Mouse (Mus musculus): ENCODE measurements around the gene March8. TPM values are rescaled to one million over a fixed set of nuclear protein-coding genes. Genes with fewer than 3 reads are reported as not detected.

March8 gene
- polyA plus RNA-seq, 1 experiment = 38.8 TPM

DNA sequence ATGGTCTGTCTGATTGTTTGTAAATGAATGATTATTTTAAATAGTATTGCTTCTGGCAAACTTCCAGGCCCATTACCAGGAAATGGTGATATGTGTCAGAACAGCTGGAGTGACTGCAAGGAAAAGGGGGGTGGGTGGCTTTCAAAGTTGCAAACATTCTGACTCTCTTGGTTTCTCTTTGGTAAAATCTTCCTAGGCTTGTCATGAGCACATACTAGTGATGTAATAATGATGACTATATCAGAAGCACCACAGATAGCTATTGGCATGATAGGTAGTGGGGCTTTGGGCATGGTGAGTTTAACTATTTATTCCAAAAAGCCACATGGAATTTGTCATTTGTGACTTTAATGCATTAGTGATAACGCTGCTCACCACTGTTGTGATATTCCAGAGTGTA is 36.3 kb downstream of the March8 start:
- Histone ChIP-seq H3K79me2 (ENCODE audit: control insufficient read depth, insufficient read depth) (peaks cover 26% of the 10 kb centered on the region), H3K4me3 (no peak overlapping the region), H3ac (ENCODE audit: control insufficient read depth, insufficient read length) (no peak overlapping the region), H3K36me3 (ENCODE audit: control insufficient read depth, insufficient read depth) (no peaks in the 10 kb centered on the region), H3K27me3 (ENCODE audit: control insufficient read depth, insufficient read depth, insufficient read length) (no peaks in the 10 kb centered on the region), H3K4me2 (ENCODE audit: low read depth) (peak overlapping the region; percentile 2)
- TF ChIP-seq TCF12 (IDR thresholded peaks at IDR 0.05; ENCODE audit: insufficient read depth, poor library complexity, severe bottlenecking) (no peak), MAX (IDR thresholded peaks at IDR 0.05; ENCODE audit: low read depth) (no peak), MYOG (IDR thresholded peaks at IDR 0.05; ENCODE audit: control insufficient read depth in 1 of 3, insufficient read depth in 1 of 3, insufficient read length in 2 of 3, low read depth in 2 of 3) (no peak), POLR2A (IDR thresholded peaks at IDR 0.05; ENCODE audit: insufficient read length, low read depth) (no peak), SRF (IDR thresholded peaks at IDR 0.05; ENCODE audit: control insufficient read depth, insufficient read length, low read depth) (no peak), MYOD1 (IDR thresholded peaks at IDR 0.05; ENCODE audit: control insufficient read depth in 1 of 3, insufficient read length in 2 of 3, low read depth in 2 of 3) (no peak)

DNA sequence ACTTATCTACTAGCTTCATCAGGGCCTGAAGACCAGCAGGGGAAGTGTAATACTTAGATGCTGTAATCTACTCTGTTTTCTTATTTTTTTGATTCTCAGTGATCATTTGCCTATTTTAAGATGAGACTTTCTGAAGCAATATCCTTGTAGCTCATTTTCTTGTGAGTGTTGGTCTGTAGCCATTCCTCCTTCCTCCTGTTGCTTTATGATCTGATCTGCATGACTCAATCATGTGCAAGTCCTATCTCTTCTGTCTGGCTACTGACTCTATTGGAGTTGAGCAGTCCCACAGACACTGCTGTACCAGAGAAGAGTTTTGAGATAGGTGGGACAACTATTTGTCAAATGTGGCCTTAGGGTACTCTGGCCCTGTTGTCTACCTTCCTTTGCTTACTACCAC is 36.8 kb downstream of the March8 start:
- Histone ChIP-seq H3K4me3 (no peak overlapping the region), H3K4me2 (ENCODE audit: low read depth) (no peak overlapping the region), H3K27me3 (ENCODE audit: control insufficient read depth, insufficient read depth, insufficient read length) (no peaks in the 10 kb centered on the region), H3K79me2 (ENCODE audit: control insufficient read depth, insufficient read depth) (peaks cover 27% of the 10 kb centered on the region), H3K36me3 (ENCODE audit: control insufficient read depth, insufficient read depth) (no peaks in the 10 kb centered on the region), H3ac (ENCODE audit: control insufficient read depth, insufficient read length) (no peak overlapping the region)
- no peak for TF ChIP-seq POLR2A (IDR thresholded peaks at IDR 0.05; ENCODE audit: insufficient read length, low read depth)
- no peak for TF ChIP-seq MAX (IDR thresholded peaks at IDR 0.05; ENCODE audit: low read depth)
- no peak for TF ChIP-seq MYOD1 (IDR thresholded peaks at IDR 0.05; ENCODE audit: control insufficient read depth in 1 of 3, insufficient read length in 2 of 3, low read depth in 2 of 3)
- TF ChIP-seq SRF (IDR thresholded peaks at IDR 0.05; ENCODE audit: control insufficient read depth, insufficient read length, low read depth) = no peak
- peak; percentile 96 for TF ChIP-seq CEBPB (IDR thresholded peaks at IDR 0.05; ENCODE audit: insufficient read depth, poor library complexity, severe bottlenecking)
- TF ChIP-seq POLR2AphosphoS2 (IDR thresholded peaks at IDR 0.05; ENCODE audit: insufficient read length, low read depth) = no peak

DNA sequence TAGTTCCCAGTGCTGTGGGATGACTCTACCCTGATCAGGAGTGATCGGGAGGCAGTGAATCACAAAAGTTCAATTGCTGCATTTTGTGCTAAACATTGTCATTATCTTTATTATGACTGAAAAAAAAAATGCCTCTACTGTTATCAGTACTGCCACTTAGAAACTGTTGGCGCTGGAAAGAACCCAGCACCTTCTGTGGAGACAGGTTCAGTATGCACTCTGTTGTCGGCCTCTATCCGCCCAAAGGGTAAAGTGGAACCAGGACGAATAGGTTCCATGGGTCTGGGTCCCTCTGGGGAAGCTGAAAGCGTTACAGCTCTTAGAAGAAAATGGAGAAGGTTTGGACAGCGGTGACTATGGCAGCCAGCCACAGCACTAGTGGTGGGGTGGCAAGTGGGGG is 41.1 kb downstream of the March8 start:
- Histone ChIP-seq H3K4me2 (ENCODE audit: low read depth) (no peak overlapping the region), H3K4me3 (no peak overlapping the region), H3K27me3 (ENCODE audit: control insufficient read depth, insufficient read depth, insufficient read length) (no peaks in the 10 kb centered on the region), H3K36me3 (ENCODE audit: control insufficient read depth, insufficient read depth) (no peaks in the 10 kb centered on the region), H3K79me2 (ENCODE audit: control insufficient read depth, insufficient read depth) (peaks cover 17% of the 10 kb centered on the region), H3ac (ENCODE audit: control insufficient read depth, insufficient read length) (no peak overlapping the region)
- TF ChIP-seq MYOG (IDR thresholded peaks at IDR 0.05; ENCODE audit: control insufficient read depth in 1 of 3, insufficient read depth in 1 of 3, insufficient read length in 2 of 3, low read depth in 2 of 3) (no peak), USF1 (IDR thresholded peaks at IDR 0.05; ENCODE audit: low read depth) (no peak), POLR2A (IDR thresholded peaks at IDR 0.05; ENCODE audit: insufficient read length, low read depth) (no peak), POLR2AphosphoS2 (IDR thresholded peaks at IDR 0.05; ENCODE audit: insufficient read length, low read depth) (no peak), SRF (IDR thresholded peaks at IDR 0.05; ENCODE audit: control insufficient read depth, insufficient read length, low read depth) (no peak), REST (IDR thresholded peaks at IDR 0.05; ENCODE audit: insufficient read depth, insufficient read length) (no peak), TCF12 (IDR thresholded peaks at IDR 0.05; ENCODE audit: insufficient read depth, poor library complexity, severe bottlenecking) (no peak), MAX (IDR thresholded peaks at IDR 0.05; ENCODE audit: low read depth) (no peak), MYOD1 (IDR thresholded peaks at IDR 0.05; ENCODE audit: control insufficient read depth in 1 of 3, insufficient read length in 2 of 3, low read depth in 2 of 3) (no peak), E2F4 (IDR thresholded peaks at IDR 0.05; ENCODE audit: insufficient read depth) (no peak), TCF3 (IDR thresholded peaks at IDR 0.05; ENCODE audit: insufficient read length, low read depth) (no peak), CEBPB (IDR thresholded peaks at IDR 0.05; ENCODE audit: insufficient read depth, poor library complexity, severe bottlenecking) (no peak)

DNA sequence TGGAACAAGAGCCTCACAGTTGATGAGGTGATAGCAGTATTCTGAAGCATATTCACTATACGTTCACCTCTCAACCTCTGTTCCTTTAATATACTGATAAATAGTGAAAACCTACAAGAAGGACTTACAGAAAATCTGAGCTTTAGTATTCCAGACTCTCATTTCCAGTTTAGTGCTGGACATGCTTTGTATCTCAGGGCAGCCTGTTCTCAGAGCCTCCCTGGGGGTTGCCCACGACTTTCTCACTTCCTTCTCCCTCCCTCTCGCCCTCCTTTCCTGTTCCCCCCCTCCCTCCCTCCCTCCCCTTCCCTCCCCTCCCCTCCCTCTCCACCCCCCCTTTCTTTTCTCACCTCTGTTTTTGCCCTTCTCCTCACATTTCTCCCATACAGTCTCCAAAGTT is 42.3 kb downstream of the March8 start:
- no peak overlapping the region for H3K4me2 ChIP-seq (ENCODE audit: low read depth)
- H3K4me3 ChIP-seq = no peak overlapping the region
- TF ChIP-seq USF1 (IDR thresholded peaks at IDR 0.05; ENCODE audit: low read depth) (no peak), E2F4 (IDR thresholded peaks at IDR 0.05; ENCODE audit: insufficient read depth) (no peak), SRF (IDR thresholded peaks at IDR 0.05; ENCODE audit: control insufficient read depth, insufficient read length, low read depth) (no peak), TCF12 (IDR thresholded peaks at IDR 0.05; ENCODE audit: insufficient read depth, poor library complexity, severe bottlenecking) (no peak), POLR2AphosphoS2 (IDR thresholded peaks at IDR 0.05; ENCODE audit: insufficient read length, low read depth) (no peak), POLR2A (IDR thresholded peaks at IDR 0.05; ENCODE audit: insufficient read length, low read depth) (no peak), MYOD1 (IDR thresholded peaks at IDR 0.05; ENCODE audit: control insufficient read depth in 1 of 3, insufficient read length in 2 of 3, low read depth in 2 of 3) (no peak), REST (IDR thresholded peaks at IDR 0.05; ENCODE audit: insufficient read depth, insufficient read length) (no peak), MYOG (IDR thresholded peaks at IDR 0.05; ENCODE audit: control insufficient read depth in 1 of 3, insufficient read depth in 1 of 3, insufficient read length in 2 of 3, low read depth in 2 of 3) (no peak), TCF3 (IDR thresholded peaks at IDR 0.05; ENCODE audit: insufficient read length, low read depth) (no peak)
- H3K36me3 ChIP-seq (ENCODE audit: control insufficient read depth, insufficient read depth) = no peaks in the 10 kb centered on the region
- peaks cover 17% of the 10 kb centered on the region for H3K79me2 ChIP-seq (ENCODE audit: control insufficient read depth, insufficient read depth)
- no peak overlapping the region for H3ac ChIP-seq (ENCODE audit: control insufficient read depth, insufficient read length)
- H3K27me3 ChIP-seq (ENCODE audit: control insufficient read depth, insufficient read depth, insufficient read length) = no peaks in the 10 kb centered on the region

DNA sequence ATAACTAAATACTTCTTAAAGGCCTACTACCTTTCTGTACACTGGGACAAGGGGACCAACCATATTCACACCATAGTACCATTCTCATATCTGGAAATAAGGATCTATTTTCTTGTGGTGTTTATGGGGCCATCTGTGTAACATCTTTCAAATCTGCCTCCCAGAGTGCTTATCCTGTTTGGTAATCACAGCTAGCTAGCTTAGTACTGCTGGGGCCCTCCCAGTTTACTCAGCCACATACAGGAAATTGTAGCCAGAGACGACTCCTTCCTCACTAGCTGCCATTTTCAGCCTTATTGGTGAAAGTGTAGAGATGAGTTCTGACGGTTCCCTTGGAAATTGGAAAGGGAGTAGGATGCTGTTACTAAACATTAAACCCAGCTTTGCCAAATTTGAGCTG is 43.8 kb downstream of the March8 start:
- Histone ChIP-seq H3K36me3 (ENCODE audit: control insufficient read depth, insufficient read depth) (no peaks in the 10 kb centered on the region), H3K4me2 (ENCODE audit: low read depth) (no peak overlapping the region), H3ac (ENCODE audit: control insufficient read depth, insufficient read length) (no peak overlapping the region), H3K4me3 (no peak overlapping the region), H3K27me3 (ENCODE audit: control insufficient read depth, insufficient read depth, insufficient read length) (no peaks in the 10 kb centered on the region), H3K79me2 (ENCODE audit: control insufficient read depth, insufficient read depth) (peaks cover 22% of the 10 kb centered on the region)
- TF ChIP-seq SRF (IDR thresholded peaks at IDR 0.05; ENCODE audit: control insufficient read depth, insufficient read length, low read depth) (no peak), MAX (IDR thresholded peaks at IDR 0.05; ENCODE audit: low read depth) (no peak), MYOD1 (IDR thresholded peaks at IDR 0.05; ENCODE audit: control insufficient read depth in 1 of 3, insufficient read length in 2 of 3, low read depth in 2 of 3) (no peak), POLR2AphosphoS2 (IDR thresholded peaks at IDR 0.05; ENCODE audit: insufficient read length, low read depth) (no peak), MYOG (IDR thresholded peaks at IDR 0.05; ENCODE audit: control insufficient read depth in 1 of 3, insufficient read depth in 1 of 3, insufficient read length in 2 of 3, low read depth in 2 of 3) (no peak), TCF12 (IDR thresholded peaks at IDR 0.05; ENCODE audit: insufficient read depth, poor library complexity, severe bottlenecking) (no peak), POLR2A (IDR thresholded peaks at IDR 0.05; ENCODE audit: insufficient read length, low read depth) (no peak), REST (IDR thresholded peaks at IDR 0.05; ENCODE audit: insufficient read depth, insufficient read length) (no peak), TCF3 (IDR thresholded peaks at IDR 0.05; ENCODE audit: insufficient read length, low read depth) (no peak), USF1 (IDR thresholded peaks at IDR 0.05; ENCODE audit: low read depth) (no peak), E2F4 (IDR thresholded peaks at IDR 0.05; ENCODE audit: insufficient read depth) (no peak), CEBPB (IDR thresholded peaks at IDR 0.05; ENCODE audit: insufficient read depth, poor library complexity, severe bottlenecking) (no peak)

Measured in myocyte (in vitro differentiated cells).